Mouse (Mus musculus) kidney, adult 2 months (tissue): ENCODE measurements at regions not wholly inside any gene's neighbourhood (a gene's known extent, or its start where the extent isn't known, plus 50 kb on each side); places are given as distances from the start of the nearest gene placed in this dataset.

ENCODE experiments used
- CTCF ChIP-seq: fragments of 200-500 bp; conservative IDR thresholded peaks from 2 replicates; pipeline ENCODE4 v1.5.1; 2011; ENCODE audit warnings: low read depth, mild to moderate bottlenecking, control low read depth, low read length, moderate library complexity, mixed read lengths; ENCODE audit not compliant: insufficient read depth, insufficient read length
- POLR2A ChIP-seq: fragments of 200-500 bp; IDR thresholded peaks from one replicate; pipeline ENCODE4 v1.6.1; 2011; ENCODE audit warnings: low read depth, low read length, control low read depth

GRCm38 (mm10) chr2:74938711-74939110 is 113.1 kb downstream of the Mtx2 start:
- TF ChIP-seq CTCF (no peak), POLR2A (no peak)
